Mouse (Mus musculus): ENCODE data around the gene Sowaha.
"Not testable (repeated sequence)": the region's sequence is repeated elsewhere in the genome, so short reads cannot be mapped to it uniquely, and the experiment has no call there.

GRCm38 (mm10) chr11:53426914-53427313 is 53.2 kb downstream of the Sowaha start:
- not testable (repeated sequence) for TF ChIP-seq POLR2A (IDR thresholded peaks at IDR 0.05; ENCODE audit: insufficient read depth, low read length); CTCF (IDR thresholded peaks at IDR 0.05; ENCODE audit: low read depth, low read length); EP300 (IDR thresholded peaks at IDR 0.05; ENCODE audit: insufficient read depth, low read depth, low read length)
